Mouse (Mus musculus) heart, postnatal 10 days (tissue): ENCODE measurements around the gene Runx2. TPM values are rescaled to one million over a fixed set of nuclear protein-coding genes. Genes with fewer than 3 reads are reported as not detected.

Experiments used
- DNase-seq, 2 experiments: peaks; one replicate each; pipeline ENCODE4 v3.0.0; 2021
- intact Hi-C: fragments of 180-260 bp; cut with DNase I; formaldehyde crosslinking; loops from one replicate; pipeline ENCODE4 v1.15.1; 2025
- total RNA-seq, 2 experiments: library from RNA; stranded (reverse); gene quantifications; 2 replicates each; pipeline ENCODE4 v1.2.3; 2021

Runx2 gene
- total RNA-seq, 2 experiments from 2014 or later: 0.24 to 0.32 TPM

GRCm38 (mm10) chr17:44549551-44549950 is 265.0 kb downstream of the Runx2 start:
- intact Hi-C loops: no loop called here
- DNase-seq: no peak

- DNase-seq: no peak
- intact Hi-C loops: no loop called here
Observed at GRCm38 (mm10) chr17:44547922-44548321, 266.7 kb downstream of the Runx2 start.

- intact Hi-C loops: no loop called here
- DNase-seq: no peak
Observed at GRCm38 (mm10) chr17:44546801-44547200, 267.8 kb downstream of the Runx2 start.

DNA sequence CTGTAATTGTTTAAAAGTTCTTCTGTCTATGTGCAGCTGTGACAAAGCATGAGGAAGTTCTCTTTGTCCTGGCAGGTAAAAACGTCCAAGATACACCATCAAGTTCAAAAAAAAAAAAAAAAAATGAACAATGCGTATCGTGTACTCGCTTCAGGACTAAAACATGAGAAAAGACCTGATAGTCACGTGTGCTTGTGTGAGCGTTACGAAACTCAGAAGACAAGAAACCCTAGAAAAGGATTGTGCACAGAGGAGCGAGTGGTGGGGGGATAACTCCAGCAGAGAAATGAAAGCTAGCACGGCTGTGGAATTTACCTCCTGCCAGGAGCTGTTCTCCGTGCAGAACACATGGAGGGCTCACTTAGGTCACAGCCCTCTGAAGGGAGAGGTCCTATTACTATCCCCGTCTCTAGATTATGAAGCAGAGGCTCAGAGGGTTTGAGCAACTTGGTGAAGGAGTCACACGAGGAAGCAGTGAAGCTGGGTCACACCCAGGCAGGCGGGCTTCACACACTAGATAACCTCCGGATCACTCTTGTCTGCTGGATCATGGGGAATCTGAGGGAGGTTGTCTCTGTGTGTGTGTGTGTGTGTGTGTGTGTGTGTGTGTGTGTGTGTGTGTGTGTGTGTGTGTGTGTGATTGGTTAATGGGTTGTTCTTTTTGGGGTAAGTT is 269.3 kb downstream of the Runx2 start:
- intact Hi-C loops: no loop called here
- no peak for DNase-seq

GRCm38 (mm10) chr17:44542706-44543105 is 271.9 kb downstream of the Runx2 start:
- DNase-seq: no peak
- intact Hi-C loops: no loop called here

DNA sequence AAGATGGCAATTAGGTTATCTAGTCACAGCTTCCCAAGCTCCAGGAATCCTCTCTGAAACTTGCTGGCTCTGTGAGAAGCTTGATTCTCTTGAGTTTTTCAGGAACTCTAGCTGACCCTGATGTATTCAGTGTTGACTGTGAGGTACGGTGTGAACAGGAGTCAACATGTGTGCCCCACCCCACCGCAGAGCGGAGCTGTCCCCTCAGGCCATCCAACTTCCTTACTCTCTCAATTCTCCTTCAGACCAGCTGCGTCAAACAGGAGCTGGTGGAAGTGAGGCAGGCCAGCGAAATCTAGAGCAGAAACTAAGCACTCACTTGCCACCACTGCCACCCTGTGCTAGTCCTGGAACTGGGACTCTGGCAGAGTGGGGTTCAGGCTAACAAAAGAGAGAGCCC is 273.9 kb downstream of the Runx2 start:
- DNase-seq: no peak
- intact Hi-C loops: no loop called here

GRCm38 (mm10) chr17:44538921-44539320 is 275.7 kb downstream of the Runx2 start:
- intact Hi-C loops: no loop called here
- no peak for DNase-seq

GRCm38 (mm10) chr17:44530000-44530399 is 284.6 kb downstream of the Runx2 start:
- intact Hi-C loops: no loop called here
- no peak for DNase-seq

DNA sequence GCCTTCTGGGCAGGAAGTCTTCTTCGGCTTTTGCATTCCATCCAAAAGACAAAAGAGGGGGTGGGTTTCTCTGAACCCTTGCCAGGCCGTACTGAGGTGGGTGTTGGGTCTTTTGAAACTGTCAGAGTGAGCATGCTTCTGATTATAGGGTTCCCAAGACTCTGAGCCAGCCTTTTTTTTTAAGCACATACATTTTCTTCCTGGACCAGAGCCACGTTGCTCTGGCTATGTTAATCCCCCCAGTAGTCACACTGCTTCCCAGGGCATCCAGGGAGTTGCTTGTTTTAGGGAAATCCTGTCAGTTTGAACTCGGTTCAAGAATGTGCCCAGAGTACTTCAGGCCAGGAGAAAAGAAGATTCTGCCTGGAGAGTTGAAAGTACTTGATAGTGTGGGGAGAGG is 286.0 kb downstream of the Runx2 start:
- intact Hi-C loops: no loop called here
- DNase-seq: no peak

DNA sequence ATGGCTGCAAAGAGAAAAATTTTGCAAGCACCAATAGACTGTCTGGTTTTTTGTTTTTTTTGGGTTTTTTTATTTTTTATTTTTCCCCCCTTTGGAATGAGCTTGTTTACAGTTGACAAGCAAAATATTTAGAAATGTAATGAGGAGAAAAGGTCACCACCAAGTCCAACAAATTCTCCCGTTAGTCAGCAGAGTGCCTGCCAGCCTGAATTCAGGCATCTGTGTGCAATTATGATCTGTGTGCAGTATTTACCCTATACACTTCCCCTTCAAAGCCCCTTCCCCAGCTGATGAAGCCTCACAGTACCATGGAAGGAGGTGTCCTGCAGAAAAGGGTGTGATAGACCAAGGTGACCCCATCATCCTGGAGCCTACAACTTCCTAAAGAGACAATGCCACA is 290.5 kb downstream of the Runx2 start:
- no peak for DNase-seq
- intact Hi-C loops: no loop called here

GRCm38 (mm10) chr17:44522906-44523305 is 291.7 kb downstream of the Runx2 start:
- DNase-seq: peak; percentile 14 to 29
- intact Hi-C loops: no loop called here

GRCm38 (mm10) chr17:44520122-44521075 is 294.2 kb downstream of the Runx2 start:
- intact Hi-C loops: no loop called here
- no peak for DNase-seq

DNA sequence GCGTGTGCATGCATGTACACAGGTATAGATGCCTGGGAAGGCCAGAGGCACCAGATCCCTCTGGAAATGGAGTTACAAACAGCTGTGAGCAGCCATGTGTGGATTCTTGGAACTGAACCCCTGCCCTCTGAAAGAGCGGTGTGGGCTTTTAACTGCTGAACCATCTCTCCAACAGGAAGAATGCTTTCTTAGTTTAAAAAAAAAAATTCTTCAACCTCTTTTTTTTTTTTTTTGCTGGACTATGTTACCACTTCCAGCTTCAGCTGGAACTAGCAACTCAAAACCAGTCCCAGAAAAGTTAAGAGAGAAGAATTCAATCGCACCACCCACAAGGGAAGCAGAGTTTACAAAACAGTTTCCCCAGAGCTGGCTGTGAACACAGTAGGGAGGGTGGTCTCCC is 295.2 kb downstream of the Runx2 start:
- no peak for DNase-seq
- intact Hi-C loops: no loop called here

GRCm38 (mm10) chr17:44518156-44518555 is 296.4 kb downstream of the Runx2 start:
- intact Hi-C loops: no loop called here
- DNase-seq: no peak

GRCm38 (mm10) chr17:44508198-44508715 is 306.3 kb downstream of the Runx2 start:
- DNase-seq: no peak
- intact Hi-C loops: no loop called here

GRCm38 (mm10) chr17:44507741-44508140 is 306.9 kb downstream of the Runx2 start:
- intact Hi-C loops: no loop called here
- no peak for DNase-seq

DNA sequence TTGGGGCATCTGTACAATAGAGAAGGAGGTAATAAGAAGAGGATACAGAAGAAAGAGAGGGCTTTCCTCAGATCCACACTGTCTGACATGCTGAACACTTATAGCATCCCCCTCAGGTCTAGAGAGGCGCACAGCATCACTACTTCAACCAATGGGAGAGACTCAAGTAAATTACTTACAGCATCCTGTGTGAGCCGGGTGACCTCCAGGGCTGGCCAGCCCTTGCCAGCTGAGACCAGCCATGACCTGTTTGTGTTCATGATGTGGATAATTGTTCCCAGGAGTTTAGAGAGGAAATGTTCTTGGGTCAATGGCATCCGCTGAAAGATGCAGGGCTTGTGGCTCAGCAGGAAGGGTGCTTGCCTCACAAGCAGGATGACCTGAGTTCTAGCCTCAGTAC is 308.1 kb downstream of the Runx2 start:
- intact Hi-C loops: no loop called here
- DNase-seq: no peak

GRCm38 (mm10) chr17:44504794-44505317 is 309.7 kb downstream of the Runx2 start:
- DNase-seq: no peak
- intact Hi-C loops: no loop called here

DNA sequence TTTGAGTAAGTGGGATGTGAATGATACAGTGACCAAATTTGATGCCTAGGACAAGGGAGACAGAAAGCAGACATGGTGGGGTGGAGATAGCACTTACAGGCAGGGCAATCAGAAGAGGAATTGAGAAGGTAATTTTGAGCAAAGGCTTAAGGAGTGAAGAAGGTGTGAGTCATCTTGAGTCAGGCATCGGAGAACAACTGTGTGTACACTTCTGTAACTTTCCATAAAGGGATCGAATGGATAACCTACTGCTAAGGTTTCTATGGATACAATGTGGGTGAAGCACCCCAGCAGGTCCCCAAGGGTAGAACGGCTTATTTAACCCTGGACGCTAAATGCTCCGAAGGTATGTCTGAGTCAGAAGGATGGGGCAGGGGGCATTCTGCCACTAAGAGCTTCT is 312.4 kb downstream of the Runx2 start:
- no peak for DNase-seq
- intact Hi-C loops: no loop called here

DNA sequence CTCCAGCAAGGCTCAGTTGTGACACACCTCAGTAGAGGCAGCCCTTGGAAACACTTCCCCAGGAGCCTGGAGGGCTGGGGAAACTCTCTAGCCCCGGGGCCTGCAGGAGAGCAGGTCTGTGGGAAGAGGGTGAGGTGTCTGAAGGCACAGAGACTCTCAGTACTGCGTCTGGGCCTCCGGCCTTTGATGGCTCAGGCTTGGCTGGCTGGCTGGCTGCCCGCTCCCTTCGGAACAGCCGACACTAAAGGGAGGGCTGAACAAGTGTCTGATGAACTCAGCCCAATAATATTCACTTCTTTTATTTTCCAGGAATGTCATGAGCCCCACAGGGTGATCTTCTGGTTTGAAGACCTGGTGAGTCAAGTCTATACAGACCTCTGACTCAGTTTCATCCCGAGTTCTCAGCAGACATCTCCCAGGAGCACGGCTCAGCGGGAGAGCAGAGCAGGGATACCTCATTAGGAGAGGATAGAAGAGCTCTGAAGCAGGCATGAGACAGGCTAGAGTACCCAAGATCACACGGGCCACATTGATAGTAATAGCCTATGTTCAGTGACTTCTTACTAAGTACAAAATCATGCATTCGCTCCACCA is 314.2 kb downstream of the Runx2 start:
- peak; percentile 50 to 62 for DNase-seq
- intact Hi-C loops: no loop called here

DNA sequence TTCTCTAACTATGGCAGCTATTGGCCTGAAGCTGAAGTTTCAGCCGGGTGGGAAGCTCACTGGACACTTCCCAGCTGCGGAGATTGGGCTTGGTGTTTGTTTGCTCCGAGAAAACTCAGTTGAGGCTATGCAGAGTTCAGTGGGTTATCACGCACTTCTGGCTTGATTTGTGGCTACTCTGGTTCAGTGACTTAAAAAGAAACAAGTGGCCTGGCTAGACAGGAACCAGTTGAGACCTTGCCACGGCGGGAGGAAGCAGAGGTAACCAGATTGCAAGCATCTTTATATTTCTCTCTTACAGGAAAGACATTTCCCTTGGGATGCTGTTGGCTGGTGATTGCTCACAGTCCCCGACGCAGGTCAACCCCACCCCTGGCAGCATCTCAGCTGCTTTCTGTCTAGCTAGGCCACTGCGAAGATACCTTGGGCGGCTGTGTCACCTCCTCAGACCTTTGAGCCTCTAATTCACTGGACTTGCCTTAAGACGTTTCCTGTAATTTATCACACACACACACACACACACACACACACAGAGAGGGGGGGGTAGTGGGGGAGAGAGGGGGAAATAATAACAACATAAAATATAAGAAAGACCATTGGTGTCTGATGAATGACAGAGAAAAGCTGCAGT is 324.3 kb downstream of the Runx2 start:
- DNase-seq: peak in 1 of 2 experiments; percentile 15
- intact Hi-C loops: no loop called here
